Mouse (Mus musculus) liver, adult 2 months (tissue): ENCODE measurements around the gene Dst.

Source experiments
- CTCF ChIP-seq: fragments of 200-500 bp; IDR thresholded peaks from 2 replicates; pipeline ENCODE4 v1.5.1; 2011; ENCODE audit warnings: low read depth, low read length, control low read depth
- POLR2A ChIP-seq: fragments of 200-500 bp; IDR thresholded peaks from 2 replicates; pipeline ENCODE4 v1.6.1; 2011; ENCODE audit warnings: low read length, control low read depth; ENCODE audit not compliant: insufficient read depth; ENCODE audit errors: extremely low read depth

DNA sequence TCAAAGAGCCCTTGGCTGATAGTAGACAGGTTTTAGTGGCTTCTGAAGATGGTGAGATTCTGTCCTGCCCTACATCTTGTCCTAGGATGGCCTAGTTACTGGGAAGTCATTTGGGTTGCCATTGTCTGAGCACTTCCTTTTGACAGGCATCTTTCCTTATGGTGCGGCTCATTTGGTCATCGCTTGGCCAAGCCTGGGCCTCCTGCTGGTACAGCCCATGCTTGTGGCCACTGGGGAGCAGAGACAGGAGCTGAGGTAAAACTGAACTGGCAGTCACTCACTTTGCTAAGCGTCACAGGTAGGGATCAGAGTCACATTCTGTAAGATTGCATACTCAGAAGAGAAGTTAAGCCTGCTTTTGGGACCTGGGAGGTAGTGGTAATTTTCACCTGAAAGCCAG lies 24.2 kb downstream of the Dst start:
- TF ChIP-seq POLR2A (no peak), CTCF (no peak)
